Mouse (Mus musculus) MEL (cell line): Measurements from ENCODE around the gene Pan2. TPM values are rescaled to one million over a fixed set of nuclear protein-coding genes. Genes with fewer than 3 reads are reported as not detected.

Experiments
- DNase-seq: peaks from one replicate; pipeline ENCODE4 v3.0.0; 2011; ENCODE audit warnings: low read depth, low spot score
- H3K27ac ChIP-seq: 2 replicates; pipeline ENCODE4 v1.5.1; 2012; ENCODE audit warnings: low read depth, mild to moderate bottlenecking, control low read depth, low read length, moderate library complexity; ENCODE audit not compliant: control insufficient read depth
- H3K27me3 ChIP-seq, 2 experiments: fragments of 150-350 bp in 1 of 2; sonication (generic) in 1 of 2; 2 replicates each; pipeline ENCODE4 v1.6.1; 2012; ENCODE audit warnings: low read length in 2 of 2, mild to moderate bottlenecking in 2 of 2, improper control_type of control experiment in 1 of 2, moderate library complexity in 1 of 2; ENCODE audit not compliant: insufficient read depth in 2 of 2, control insufficient read depth in 1 of 2
- H3K36me3 ChIP-seq, 2 experiments: 2 replicates each; pipeline ENCODE4 v1.6.1; 2012 to 2014; ENCODE audit warnings: low read length in 2 of 2, improper control_type of control experiment in 1 of 2, inconsistent platforms in 1 of 2, mild to moderate bottlenecking in 1 of 2; ENCODE audit not compliant: insufficient read depth in 2 of 2, control insufficient read depth in 1 of 2
- H3K4me1 ChIP-seq, 2 experiments: fragments of 150-350 bp in 1 of 2; sonication (generic) in 1 of 2; 2 replicates each; pipeline ENCODE4 v1.6.1; 2012; ENCODE audit warnings: low read length in 2 of 2, improper control_type of control experiment in 1 of 2, mild to moderate bottlenecking in 1 of 2; ENCODE audit not compliant: insufficient read depth in 2 of 2, control insufficient read depth in 1 of 2
- H3K4me3 ChIP-seq, 2 experiments: fragments of 150-350 bp in 1 of 2; sonication (generic) in 1 of 2; 2 replicates each; pipeline ENCODE4 v1.5.1; 2012; ENCODE audit warnings: low read depth in 2 of 2, low read length in 2 of 2, mild to moderate bottlenecking in 2 of 2, moderate library complexity in 2 of 2, control low read depth in 1 of 2, improper control_type of control experiment in 1 of 2; ENCODE audit not compliant: control insufficient read depth in 1 of 2, insufficient read depth in 1 of 2
- H3K79me2 ChIP-seq: 2 replicates; pipeline ENCODE4 v1.6.1; 2012; ENCODE audit warnings: mild to moderate bottlenecking, low read length, moderate library complexity; ENCODE audit not compliant: control insufficient read depth, poor library complexity, insufficient read depth
- H3K9ac ChIP-seq: 2 replicates; pipeline ENCODE4 v1.6.1; 2012; ENCODE audit warnings: low read depth, mild to moderate bottlenecking, control low read depth, low read length, moderate library complexity; ENCODE audit not compliant: control insufficient read depth, poor library complexity, severe bottlenecking
- H3K9me3 ChIP-seq: fragments of 150-350 bp; sonication (generic); replicated peaks from 2 replicates; pipeline ENCODE4 v1.6.1; 2012; ENCODE audit warnings: mild to moderate bottlenecking, low read length, improper control_type of control experiment, moderate library complexity; ENCODE audit not compliant: insufficient read depth
- BHLHE40 ChIP-seq: IDR thresholded peaks from 2 replicates; pipeline ENCODE4 v1.6.1; 2012; ENCODE audit warnings: low read depth, mild to moderate bottlenecking, inconsistent platforms, low read length, improper control_type of control experiment, borderline replicate concordance
- CHD1 ChIP-seq: IDR thresholded peaks from 2 replicates; pipeline ENCODE4 v1.6.1; 2012; ENCODE audit warnings: low read depth, mild to moderate bottlenecking, inconsistent platforms, low read length, improper control_type of control experiment
- CHD2 ChIP-seq: IDR thresholded peaks from 2 replicates; pipeline ENCODE4 v1.6.1; 2011; ENCODE audit warnings: low read length, improper control_type of control experiment
- CTCF ChIP-seq, 3 experiments: IDR thresholded peaks in 2 of 3; conservative IDR thresholded peaks in 1 of 3; 2 replicates each; pipeline ENCODE4 v1.5.1; 2011 to 2012; ENCODE audit warnings: low read length in 3 of 3, low read depth in 2 of 3, mild to moderate bottlenecking in 2 of 3, improper control_type of control experiment in 1 of 3, inconsistent platforms in 1 of 3, mixed read lengths in 1 of 3, moderate library complexity in 1 of 3; ENCODE audit not compliant: control insufficient read depth in 1 of 3, insufficient read depth in 1 of 3, poor library complexity in 1 of 3, severe bottlenecking in 1 of 3
- E2F4 ChIP-seq: IDR thresholded peaks from 2 replicates; pipeline ENCODE4 v1.6.1; 2011; ENCODE audit warnings: low read depth, low read length, improper control_type of control experiment, borderline replicate concordance
- ELF1 ChIP-seq: IDR thresholded peaks from 2 replicates; pipeline ENCODE4 v1.6.1; 2014; ENCODE audit warnings: low read depth, mild to moderate bottlenecking, inconsistent platforms, low read length, improper control_type of control experiment, moderate library complexity
- EP300 ChIP-seq, 2 experiments: IDR thresholded peaks; 2 replicates each; pipeline ENCODE4 v1.6.1; 2011; ENCODE audit warnings: improper control_type of control experiment in 2 of 2, low read length in 2 of 2, low read depth in 1 of 2, mild to moderate bottlenecking in 1 of 2
- GABPA ChIP-seq: IDR thresholded peaks from 2 replicates; pipeline ENCODE4 v1.6.1; 2012; ENCODE audit warnings: low read depth, mild to moderate bottlenecking, inconsistent platforms, low read length, improper control_type of control experiment, moderate library complexity
- GATA1 ChIP-seq: IDR thresholded peaks from 2 replicates; pipeline ENCODE4 v1.6.1; 2011; ENCODE audit warnings: low read depth, low read length, improper control_type of control experiment
- HCFC1 ChIP-seq: IDR thresholded peaks from 2 replicates; pipeline ENCODE4 v1.6.1; 2012; ENCODE audit warnings: low read depth, mild to moderate bottlenecking, inconsistent platforms, low read length, improper control_type of control experiment, moderate library complexity
- JUND ChIP-seq: IDR thresholded peaks from 2 replicates; pipeline ENCODE4 v1.6.1; 2011; ENCODE audit warnings: low read depth, mild to moderate bottlenecking, improper control_type of control experiment, low read length
- KAT2A ChIP-seq: conservative IDR thresholded peaks from 2 replicates; pipeline ENCODE4 v1.6.1; 2012; ENCODE audit warnings: low read depth, low read length, improper control_type of control experiment, inconsistent platforms
- MAFK ChIP-seq: IDR thresholded peaks from 2 replicates; pipeline ENCODE4 v1.6.1; 2011; ENCODE audit warnings: low read depth, mild to moderate bottlenecking, low read length, improper control_type of control experiment, borderline replicate concordance
- MAZ ChIP-seq: IDR thresholded peaks from 2 replicates; pipeline ENCODE4 v1.6.1; 2012; ENCODE audit warnings: low read depth, mild to moderate bottlenecking, inconsistent platforms, low read length, improper control_type of control experiment
- MXI1 ChIP-seq: IDR thresholded peaks from 2 replicates; pipeline ENCODE4 v1.6.1; 2011; ENCODE audit warnings: mild to moderate bottlenecking, low read depth, low read length, improper control_type of control experiment
- MYB ChIP-seq: IDR thresholded peaks from 2 replicates; pipeline ENCODE4 v1.6.1; 2011; ENCODE audit warnings: mild to moderate bottlenecking, low read depth, low read length, improper control_type of control experiment
- MYC ChIP-seq: IDR thresholded peaks from 2 replicates; pipeline ENCODE4 v1.6.1; 2011; ENCODE audit warnings: low read depth, mild to moderate bottlenecking, low read length, improper control_type of control experiment, moderate library complexity
- NELFE ChIP-seq: IDR thresholded peaks from 2 replicates; pipeline ENCODE4 v1.6.1; 2011; ENCODE audit warnings: low read depth, low read length, improper control_type of control experiment
- NRF1 ChIP-seq: IDR thresholded peaks from 2 replicates; pipeline ENCODE4 v1.6.1; 2014; ENCODE audit warnings: low read depth, mild to moderate bottlenecking, inconsistent platforms, low read length, improper control_type of control experiment, moderate library complexity; ENCODE audit not compliant: poor library complexity, insufficient read depth, severe bottlenecking
- POLR2AphosphoS2 ChIP-seq: IDR thresholded peaks from 2 replicates; pipeline ENCODE4 v1.6.1; 2011; ENCODE audit warnings: low read length, improper control_type of control experiment
- POLR2AphosphoS5 ChIP-seq: IDR thresholded peaks from 2 replicates; pipeline ENCODE4 v1.6.1; 2012; ENCODE audit warnings: low read depth, borderline replicate concordance, mild to moderate bottlenecking, inconsistent platforms, low read length, moderate library complexity, mixed read lengths
- RAD21 ChIP-seq: IDR thresholded peaks from 2 replicates; pipeline ENCODE4 v1.6.1; 2011; ENCODE audit warnings: mild to moderate bottlenecking, low read depth, low read length, improper control_type of control experiment
- SIN3A ChIP-seq: IDR thresholded peaks from 2 replicates; pipeline ENCODE4 v1.6.1; 2012; ENCODE audit warnings: low read length, improper control_type of control experiment, inconsistent platforms
- TAL1 ChIP-seq: IDR thresholded peaks from 2 replicates; pipeline ENCODE4 v1.6.1; 2012; ENCODE audit warnings: mild to moderate bottlenecking, inconsistent platforms, low read length, moderate library complexity, mixed read lengths
- TBP ChIP-seq: IDR thresholded peaks from 2 replicates; pipeline ENCODE4 v1.8.0; 2011; ENCODE audit warnings: low read depth, low read length, improper control_type of control experiment
- TCF12 ChIP-seq: IDR thresholded peaks from 2 replicates; pipeline ENCODE4 v1.6.1; 2014; ENCODE audit warnings: low read depth, mild to moderate bottlenecking, inconsistent platforms, low read length, improper control_type of control experiment, moderate library complexity
- UBTF ChIP-seq: IDR thresholded peaks from 2 replicates; pipeline ENCODE4 v1.6.1; 2012; ENCODE audit warnings: low read depth, mild to moderate bottlenecking, inconsistent platforms, low read length, improper control_type of control experiment, moderate library complexity, borderline replicate concordance; ENCODE audit not compliant: insufficient read depth
- USF1 ChIP-seq: IDR thresholded peaks from 2 replicates; pipeline ENCODE4 v1.6.1; 2014; ENCODE audit warnings: low read depth, mild to moderate bottlenecking, inconsistent platforms, low read length, improper control_type of control experiment, moderate library complexity
- polyA plus RNA-seq, 2 experiments: library from polyadenylated mRNA; stranded (reverse) in 1 of 2; unstranded in 1 of 2; fragments of >175 nt in 1 of 2; fragments of >200 nt in 1 of 2; gene quantifications; 2 replicates each; pipeline versions ENCODE4 v1.2.1 to v1.2.4; 2012; ENCODE audit warnings: low replicate concordance in 2 of 2, low read depth in 1 of 2; ENCODE audit not compliant: insufficient read length in 2 of 2, insufficient read depth in 1 of 2, missing spikeins in 1 of 2
- total RNA-seq: library from RNA; depleted of rRNA; stranded (reverse); fragments of 300-350 nt; gene quantifications from 2 replicates; pipeline ENCODE4 v1.2.3, GENCODE M21; 2012

The Pan2 gene
- total and polyA plus RNA-seq, 3 experiments: 6.8 to 28.6 TPM; not detected in 1

DNA sequence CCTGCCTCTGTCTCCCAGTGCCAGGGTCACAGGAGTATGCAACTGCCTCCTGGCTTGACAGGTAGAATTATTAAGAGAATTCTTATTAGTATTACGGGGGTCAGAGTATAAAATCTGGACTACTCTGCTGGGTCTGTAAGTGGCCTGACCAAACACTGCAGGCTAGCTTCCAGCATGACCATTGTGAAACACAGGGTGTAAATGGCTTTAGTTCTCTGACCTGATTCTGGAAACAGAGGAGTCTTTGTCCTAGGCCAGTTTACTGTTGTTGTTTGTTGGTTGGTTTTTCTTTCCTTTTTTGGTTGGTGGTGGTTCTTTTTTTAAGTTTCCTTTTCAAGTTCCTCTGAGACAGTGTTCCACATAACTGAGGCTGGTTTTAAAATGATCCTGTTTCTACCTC is 40.3 kb downstream of the Pan2 start:
- peak overlapping the region; percentile 50 for H3K27ac ChIP-seq
- H3K9me3 ChIP-seq: no peaks in the 10 kb centered on the region
- peaks cover 32 to 44% of the 10 kb centered on the region in 2 experiments for H3K4me1 ChIP-seq
- peak overlapping the region; percentile 6; the same call in 1 of the 2 replicates for H3K9ac ChIP-seq
- H3K79me2 ChIP-seq: peaks cover 75% of the 10 kb centered on the region
- H3K4me3 ChIP-seq: no peak overlapping the region
- DNase-seq: no peak
- H3K36me3 ChIP-seq: peaks cover 21 to 66% of the 10 kb centered on the region in 2 experiments
- no peaks in the 10 kb centered on the region for H3K27me3 ChIP-seq
- no peak for TF ChIP-seq E2F4
- TF ChIP-seq UBTF: no peak
- TF ChIP-seq CHD1: no peak
- no peak for TF ChIP-seq BHLHE40
- no peak for TF ChIP-seq HCFC1
- TF ChIP-seq NELFE: no peak
- no peak for TF ChIP-seq MYB
- TF ChIP-seq RAD21: no peak
- no peak for TF ChIP-seq TCF12
- no peak for TF ChIP-seq MXI1
- TF ChIP-seq TBP: no peak
- no peak for TF ChIP-seq CTCF (IDR thresholded peaks at IDR 0.05 in 2 of 3, conservative IDR thresholded peaks at IDR 0.05 in 1 of 3; ENCODE audit: control insufficient read depth in 1 of 3, insufficient read depth in 1 of 3, low read depth in 2 of 3, low read length in 3 of 3, poor library complexity in 1 of 3, severe bottlenecking in 1 of 3)
- no peak for TF ChIP-seq MAFK
- TF ChIP-seq NRF1: no peak

DNA sequence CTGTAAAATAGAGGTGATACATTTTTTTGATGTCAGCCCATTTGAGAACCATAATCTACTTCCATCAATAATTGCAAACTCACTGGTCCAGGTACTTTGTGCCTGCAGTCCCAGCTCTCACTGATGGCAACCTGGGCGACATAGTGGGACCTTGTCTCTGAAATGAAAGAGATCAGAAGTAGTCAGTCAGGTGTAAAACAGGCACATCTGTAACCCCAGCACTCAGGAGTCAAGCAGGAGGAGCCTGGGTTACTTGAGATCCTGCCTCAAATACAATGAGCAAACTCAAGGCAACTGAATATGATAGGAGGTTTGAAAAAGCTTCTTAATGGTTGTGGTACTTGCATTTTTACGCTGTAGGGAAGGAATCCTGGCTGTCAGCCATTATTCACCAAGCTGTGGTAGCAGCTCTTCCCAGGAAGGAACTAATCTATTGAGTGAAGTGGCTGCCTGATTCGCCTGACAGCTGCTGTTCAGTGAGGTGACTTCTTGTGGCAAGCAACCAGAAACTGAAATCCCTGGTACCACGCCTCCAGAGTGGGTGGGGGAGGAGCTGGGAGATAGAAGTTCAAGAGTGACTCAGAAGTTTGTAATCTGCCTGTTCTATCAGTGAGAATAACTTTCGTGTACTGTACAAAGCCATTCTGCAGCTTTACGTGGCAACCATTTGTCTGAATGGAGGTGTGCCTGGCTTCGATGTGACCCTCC is 41.6 kb downstream of the Pan2 start:
- Histone ChIP-seq H3K9ac (peak overlapping the region; percentile 22), H3K27me3 (no peaks in the 10 kb centered on the region), H3K4me1 (peaks cover 32 to 33% of the 10 kb centered on the region in 2 experiments), H3K4me3 (peak overlapping the region; percentile 7 to 39; a peak in 3 of 4 replicates), H3K79me2 (peaks cover 63% of the 10 kb centered on the region), H3K36me3 (peaks cover 29 to 54% of the 10 kb centered on the region in 2 experiments), H3K9me3 (no peaks in the 10 kb centered on the region), H3K27ac (peak overlapping the region; percentile 84)
- DNase-seq: peak; percentile 99
- TF ChIP-seq POLR2AphosphoS2 (no peak), USF1 (0 out of 2 replicates have a peak, but pooled peaks have one; percentile 21), GATA1 (peak; percentile 91), CTCF (IDR thresholded peaks at IDR 0.05 in 2 of 3, conservative IDR thresholded peaks at IDR 0.05 in 1 of 3; ENCODE audit: control insufficient read depth in 1 of 3, insufficient read depth in 1 of 3, low read depth in 2 of 3, low read length in 3 of 3, poor library complexity in 1 of 3, severe bottlenecking in 1 of 3) (no peak), POLR2AphosphoS5 (no peak), TAL1 (no peak), JUND (peak; percentile 84), MYB (peak; percentile 51; the same call in 1 of the 2 replicates), MYC (peak; percentile 79), ELF1 (peak; percentile 34; the same call in 1 of the 2 replicates), NELFE (peak; percentile 38), TBP (peak; percentile 51; the same call in 1 of the 2 replicates), BHLHE40 (peak; percentile 71), HCFC1 (peak; percentile 68), MAFK (no peak), KAT2A (peak; percentile 28; the same call in 1 of the 2 replicates), TCF12 (peak; percentile 74), SIN3A (peak; percentile 94), MXI1 (peak; percentile 91), EP300 (IDR thresholded peaks at IDR 0.05; ENCODE audit: low read depth in 1 of 2, low read length in 2 of 2) (peak; percentile 76 to 81), MAZ (peak; percentile 85), E2F4 (no peak), GABPA (no peak), RAD21 (no peak), CHD2 (peak; percentile 39; the same call in 1 of the 2 replicates)
